Mouse (Mus musculus) thymus, adult 2 months (tissue): ENCODE measurements at regions not wholly inside any gene's neighbourhood (a gene's known extent, or its start where the extent isn't known, plus 50 kb on each side); places are given as distances from the start of the nearest gene placed in this dataset.

Source experiments
- DNase-seq: peaks from one replicate; pipeline ENCODE4 v3.0.0; 2021
- H3K27ac ChIP-seq: fragments of 200-500 bp; 2 replicates; pipeline ENCODE4 v1.5.1; 2012; ENCODE audit warnings: low read length, control low read depth; ENCODE audit not compliant: control insufficient read depth, insufficient read depth
- H3K27me3 ChIP-seq: fragments of 200-500 bp; 2 replicates; pipeline ENCODE4 v1.6.1; 2012; ENCODE audit warnings: mild to moderate bottlenecking, low read length, moderate library complexity, mixed read lengths; ENCODE audit not compliant: control insufficient read depth, insufficient read depth
- H3K36me3 ChIP-seq: fragments of 200-500 bp; 2 replicates; pipeline ENCODE4 v1.6.1; 2012; ENCODE audit warnings: mild to moderate bottlenecking, low read length, moderate library complexity; ENCODE audit not compliant: control insufficient read depth, insufficient read depth
- H3K4me1 ChIP-seq: fragments of 200-500 bp; replicated peaks from 2 replicates; pipeline ENCODE4 v1.6.1; 2012; ENCODE audit warnings: low read length; ENCODE audit not compliant: control insufficient read depth, insufficient read depth
- H3K4me3 ChIP-seq: fragments of 200-500 bp; 2 replicates; pipeline ENCODE4 v1.5.1; 2012; ENCODE audit warnings: mild to moderate bottlenecking, low read length, control low read depth, moderate library complexity; ENCODE audit not compliant: control insufficient read depth, insufficient read depth
- CTCF ChIP-seq: fragments of 200-500 bp; IDR thresholded peaks from 2 replicates; pipeline ENCODE4 v1.5.1; 2012; ENCODE audit warnings: mild to moderate bottlenecking, control low read depth, low read length, moderate library complexity, borderline replicate concordance; ENCODE audit not compliant: control insufficient read depth, poor library complexity, insufficient read depth; ENCODE audit errors: extremely low read depth
- POLR2A ChIP-seq: fragments of 200-500 bp; IDR thresholded peaks from 2 replicates; pipeline ENCODE4 v1.6.1; 2012; ENCODE audit warnings: mild to moderate bottlenecking, low read length, control low read depth, moderate library complexity; ENCODE audit not compliant: control insufficient read depth, poor library complexity, insufficient read depth; ENCODE audit errors: extremely low read depth
- WGBS: fragments of 180-500 bp; shearing (Covaris S2); methylation state at CpG from one replicate; pipeline ENCODE4 v1.1.7; 2018; 5-methylcytosine and 5-hydroxymethylcytosine counted together

DNA sequence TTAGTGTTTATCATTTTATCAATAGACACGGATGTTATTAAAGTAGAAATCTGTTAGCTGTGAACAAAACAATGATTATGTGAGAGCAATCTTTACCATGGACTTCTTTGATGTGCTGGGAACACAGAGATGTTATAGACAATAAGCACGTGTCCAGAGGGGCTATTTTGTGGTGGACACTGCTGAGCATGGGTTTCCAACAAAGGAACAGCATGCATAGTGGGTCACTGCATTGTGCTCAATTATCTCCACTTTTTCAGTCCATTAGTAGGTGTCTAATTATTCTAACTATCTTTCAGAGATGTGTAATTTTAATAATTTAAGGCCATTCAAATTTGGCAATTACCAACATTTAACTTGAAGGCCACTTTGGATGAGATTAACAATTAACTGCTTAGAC, 409.6 kb upstream of the Fam98a start:
- Histone ChIP-seq H3K4me1 (no peaks in the 10 kb centered on the region), H3K27me3 (no peaks in the 10 kb centered on the region), H3K36me3 (no peaks in the 10 kb centered on the region), H3K4me3 (no peak overlapping the region), H3K27ac (no peak overlapping the region)
- 81% methylated on average over 2 of the region's 2 CpGs for WGBS
- DNase-seq = no peak
- TF ChIP-seq CTCF = no peak
- TF ChIP-seq POLR2A = no peak

DNA sequence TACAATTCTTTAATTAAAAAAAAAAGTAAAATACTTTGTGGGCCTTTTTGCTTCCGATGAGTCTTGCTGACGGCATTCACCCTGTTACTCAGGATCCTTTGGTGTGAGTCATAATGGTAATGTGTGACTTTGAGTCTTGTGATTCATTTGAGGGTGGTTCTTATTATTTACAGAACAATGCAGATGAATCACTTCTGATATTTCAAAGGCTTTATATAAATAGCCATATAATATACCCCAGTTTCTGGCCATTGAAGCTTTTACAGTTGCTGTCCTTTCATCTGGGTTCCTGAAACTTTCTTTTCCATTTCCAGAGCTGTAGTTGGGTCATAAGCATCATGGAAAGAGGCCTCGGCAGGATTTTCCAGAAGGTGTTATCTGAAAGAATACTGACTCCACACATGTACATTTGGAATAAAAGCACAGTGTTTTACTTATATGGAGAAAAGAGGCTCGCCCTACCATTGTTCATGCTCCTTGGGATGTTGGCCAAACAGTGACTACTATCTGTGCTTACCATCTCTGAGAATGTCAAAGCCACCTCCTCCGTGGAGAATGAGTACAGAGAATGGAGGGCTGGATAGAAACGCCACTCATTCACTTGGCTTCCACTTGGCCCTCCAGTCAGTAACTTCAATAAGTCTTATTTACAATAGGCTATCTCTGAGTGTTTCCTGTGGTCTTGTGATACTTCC, 385.1 kb upstream of the Fam98a start:
- TF ChIP-seq POLR2A (no peak), CTCF (no peak)
- Histone ChIP-seq H3K4me3 (no peak overlapping the region), H3K27ac (no peak overlapping the region), H3K4me1 (no peaks in the 10 kb centered on the region), H3K36me3 (no peaks in the 10 kb centered on the region), H3K27me3 (no peaks in the 10 kb centered on the region)
- DNase-seq = no peak
- WGBS = 72% methylated on average over 6 of the region's 6 CpGs

DNA sequence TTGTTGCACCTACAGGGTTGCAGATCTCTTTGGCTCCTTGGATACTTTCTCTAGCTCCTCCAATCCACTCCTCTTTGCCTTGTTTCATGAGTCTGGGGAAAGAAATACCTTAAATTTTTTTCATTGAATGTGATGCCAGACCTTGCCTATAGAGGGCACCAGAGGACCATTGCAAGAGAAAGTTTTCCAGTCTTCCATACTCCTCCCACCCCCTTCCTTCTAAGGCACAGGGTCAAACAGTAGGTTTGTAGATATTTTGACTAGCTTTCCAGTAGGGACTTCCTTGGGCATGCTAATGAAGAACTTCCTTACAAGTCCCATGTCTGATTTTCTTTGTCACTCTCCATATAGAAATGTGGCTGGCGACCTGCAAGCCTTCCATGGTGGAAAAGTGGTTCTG, 379.3 kb upstream of the Fam98a start:
- Histone ChIP-seq H3K4me3 (no peak overlapping the region), H3K27ac (no peak overlapping the region), H3K36me3 (no peaks in the 10 kb centered on the region), H3K4me1 (no peaks in the 10 kb centered on the region), H3K27me3 (no peaks in the 10 kb centered on the region)
- no peak for TF ChIP-seq CTCF
- TF ChIP-seq POLR2A = no peak
- no peak for DNase-seq
- WGBS = 96% methylated on average over 1 of the region's 1 CpGs

DNA sequence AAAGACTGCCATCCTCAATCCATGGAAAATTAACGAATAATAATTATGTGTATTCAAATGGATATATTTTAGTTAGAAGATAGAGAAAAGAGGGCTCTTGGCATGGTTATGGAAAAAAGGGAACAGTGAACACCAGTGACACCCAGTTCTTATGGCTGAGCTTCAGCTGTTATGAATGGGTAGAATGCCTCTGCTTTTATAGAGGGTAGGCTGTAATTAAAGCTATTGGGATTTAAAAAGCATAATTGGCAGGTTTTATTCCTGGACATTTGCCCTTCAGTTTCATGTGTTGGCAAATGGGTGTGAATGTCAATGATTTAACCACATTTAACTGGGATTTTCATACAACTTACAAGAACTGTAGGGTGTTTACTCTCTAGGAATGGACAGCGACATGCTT, 368.5 kb upstream of the Fam98a start:
- WGBS = 97% methylated on average over 2 of the region's 2 CpGs
- DNase-seq = no peak
- H3K27me3 ChIP-seq = no peaks in the 10 kb centered on the region
- no peak overlapping the region for H3K4me3 ChIP-seq
- no peaks in the 10 kb centered on the region for H3K36me3 ChIP-seq
- no peaks in the 10 kb centered on the region for H3K4me1 ChIP-seq
- no peak for TF ChIP-seq POLR2A
- TF ChIP-seq CTCF = no peak
- no peak overlapping the region for H3K27ac ChIP-seq

DNA sequence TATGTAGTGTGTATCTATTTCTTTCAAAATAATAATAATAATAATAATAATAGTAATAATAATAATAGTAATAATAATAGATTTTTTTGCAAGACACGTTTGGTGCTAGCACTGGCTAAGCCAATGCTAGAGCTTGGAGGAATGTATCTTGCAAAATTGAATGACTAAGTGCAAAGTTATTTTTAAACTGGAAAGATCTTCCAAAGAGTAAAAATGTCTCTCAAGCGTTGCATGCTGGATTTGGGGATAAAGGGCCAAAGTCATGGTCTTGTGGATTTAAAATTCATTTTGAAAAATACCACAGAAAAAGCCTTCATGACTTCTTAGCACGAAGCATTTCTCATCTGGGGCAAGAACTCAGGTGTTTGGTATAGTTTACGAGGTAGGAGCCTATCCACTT, 365.3 kb upstream of the Fam98a start:
- no peaks in the 10 kb centered on the region for H3K36me3 ChIP-seq
- no peaks in the 10 kb centered on the region for H3K4me1 ChIP-seq
- H3K27ac ChIP-seq = no peak overlapping the region
- no peak overlapping the region for H3K4me3 ChIP-seq
- 74% methylated on average over 4 of the region's 4 CpGs for WGBS
- DNase-seq = no peak
- no peak for TF ChIP-seq POLR2A
- no peak for TF ChIP-seq CTCF
- no peaks in the 10 kb centered on the region for H3K27me3 ChIP-seq

DNA sequence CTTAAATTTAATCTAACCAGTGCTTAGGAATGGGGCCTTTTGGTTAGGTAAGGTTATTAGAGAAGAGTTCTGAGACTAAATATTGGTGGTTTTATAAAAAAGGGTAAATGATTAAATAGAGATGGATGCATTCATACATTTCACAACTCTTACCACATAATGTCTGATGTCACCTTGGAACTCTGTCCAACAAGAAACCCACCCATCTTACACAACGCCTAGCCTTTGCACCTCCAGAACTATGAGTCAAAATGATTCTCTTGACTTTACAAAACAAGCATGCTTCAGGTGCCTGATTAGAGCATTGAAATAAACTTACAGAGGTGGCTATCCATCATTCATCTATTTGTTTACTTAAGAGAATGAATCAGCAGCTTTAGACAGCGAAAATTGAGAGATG, 364.8 kb upstream of the Fam98a start:
- TF ChIP-seq POLR2A (no peak), CTCF (no peak)
- no peaks in the 10 kb centered on the region for H3K27me3 ChIP-seq
- H3K4me3 ChIP-seq = no peak overlapping the region
- H3K4me1 ChIP-seq = no peaks in the 10 kb centered on the region
- H3K27ac ChIP-seq = no peak overlapping the region
- DNase-seq = no peak
- WGBS = 82% methylated on average over 2 of the region's 2 CpGs
- no peaks in the 10 kb centered on the region for H3K36me3 ChIP-seq

DNA sequence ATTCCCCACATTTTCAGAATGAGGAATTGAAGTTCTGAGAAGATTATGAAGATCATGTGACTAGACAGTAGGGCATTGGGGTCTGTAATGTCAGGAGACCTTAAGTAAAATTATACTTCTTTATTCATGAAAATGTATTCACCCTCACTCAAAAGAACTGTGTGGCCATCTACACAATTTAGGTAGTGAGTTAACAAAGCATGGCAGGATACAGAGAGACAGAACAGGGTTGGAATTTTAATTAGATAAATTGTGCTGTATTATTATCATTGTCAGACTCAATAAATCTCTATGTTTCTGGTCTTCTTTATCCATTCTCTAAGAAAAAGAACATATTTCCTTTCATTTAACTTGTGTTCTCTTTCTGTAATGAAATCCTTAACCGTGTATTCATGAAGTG, 363.5 kb upstream of the Fam98a start:
- Histone ChIP-seq H3K27ac (no peak overlapping the region), H3K27me3 (no peaks in the 10 kb centered on the region), H3K36me3 (no peaks in the 10 kb centered on the region), H3K4me1 (no peaks in the 10 kb centered on the region), H3K4me3 (no peak overlapping the region)
- no peak for DNase-seq
- WGBS = 94% methylated on average over 1 of the region's 1 CpGs
- no peak for TF ChIP-seq CTCF
- TF ChIP-seq POLR2A = no peak
